Mouse (Mus musculus) CH12.LX (cell line): ENCODE results near the gene Csnk1g2. TPM values are rescaled to one million over a fixed set of nuclear protein-coding genes. Genes with fewer than 3 reads are reported as not detected.

Source experiments
- DNase-seq: peaks from one replicate; pipeline ENCODE4 v3.0.0-alpha.2; 2013; ENCODE audit errors: extremely low read depth
- H3K27ac ChIP-seq: 2 replicates; pipeline ENCODE4 v1.5.1; 2012; ENCODE audit warnings: low read depth, mild to moderate bottlenecking, control low read depth, moderate library complexity; ENCODE audit not compliant: insufficient read depth
- H3K27me3 ChIP-seq: replicated peaks from 2 replicates; pipeline ENCODE3; 2012; ENCODE audit warnings: inconsistent platforms
- H3K36me3 ChIP-seq, 2 experiments: replicated peaks in 1 of 2; 2 replicates each; pipeline versions ENCODE3 to v1.6.1; 2012; ENCODE audit warnings: inconsistent platforms in 1 of 2, low read length in 1 of 2, mild to moderate bottlenecking in 1 of 2, mixed read lengths in 1 of 2, moderate library complexity in 1 of 2; ENCODE audit not compliant: control insufficient read depth in 1 of 2, insufficient read depth in 1 of 2
- H3K4me1 ChIP-seq, 2 experiments: 2 replicates each; pipeline ENCODE4 v1.6.1; 2012; ENCODE audit warnings: inconsistent platforms in 1 of 2, moderate library complexity in 1 of 2; ENCODE audit not compliant: insufficient read depth in 2 of 2, control insufficient read depth in 1 of 2
- H3K4me2 ChIP-seq: 2 replicates; pipeline ENCODE4 v1.6.1; 2012; ENCODE audit warnings: low read depth, mild to moderate bottlenecking, control low read depth; ENCODE audit not compliant: poor library complexity, insufficient read depth, severe bottlenecking
- H3K4me3 ChIP-seq, 3 experiments: fragments of 150-350 bp in 1 of 3; sonication (generic) in 1 of 3; replicated peaks in 1 of 3; 2 replicates each; pipeline versions ENCODE3 to v1.5.1; 2011 to 2012; ENCODE audit warnings: low read depth in 2 of 3, low read length in 2 of 3, mild to moderate bottlenecking in 2 of 3, moderate library complexity in 2 of 3, control low read depth in 1 of 3, improper control_type of control experiment in 1 of 3, inconsistent platforms in 1 of 3, mixed read lengths in 1 of 3; ENCODE audit not compliant: poor library complexity in 1 of 3
- H3K79me2 ChIP-seq: replicated peaks from 2 replicates; pipeline ENCODE4 v1.6.1; 2012; ENCODE audit warnings: mild to moderate bottlenecking, moderate library complexity; ENCODE audit not compliant: control insufficient read depth, poor library complexity, insufficient read depth, severe bottlenecking; ENCODE audit errors: extremely low read depth
- H3K9ac ChIP-seq: 2 replicates; pipeline ENCODE4 v1.6.1; 2012; ENCODE audit warnings: low read depth, mild to moderate bottlenecking, control low read depth, moderate library complexity; ENCODE audit not compliant: insufficient read depth
- H3K9me3 ChIP-seq: replicated peaks from 2 replicates; pipeline ENCODE3; 2012; ENCODE audit warnings: low read length, inconsistent platforms, mixed read lengths
- CHD1 ChIP-seq: IDR thresholded peaks from 2 replicates; pipeline ENCODE4 v1.6.1; 2012; ENCODE audit warnings: low read depth, low read length, improper control_type of control experiment, inconsistent platforms
- ELF1 ChIP-seq: IDR thresholded peaks from 2 replicates; pipeline ENCODE4 v1.6.1; 2014; ENCODE audit warnings: low read depth, mild to moderate bottlenecking, inconsistent platforms, low read length, improper control_type of control experiment
- GABPA ChIP-seq: IDR thresholded peaks from 2 replicates; pipeline ENCODE4 v1.6.1; 2012; ENCODE audit warnings: low read depth, low read length, improper control_type of control experiment, inconsistent platforms; ENCODE audit not compliant: insufficient replicate concordance
- IRF4 ChIP-seq: IDR thresholded peaks from 2 replicates; pipeline ENCODE4 v1.6.1; 2014; ENCODE audit warnings: low read depth, mild to moderate bottlenecking, inconsistent platforms, low read length, improper control_type of control experiment
- JUND ChIP-seq: conservative IDR thresholded peaks from 2 replicates; pipeline ENCODE4 v1.6.1; 2011; ENCODE audit warnings: low read depth, low read length, improper control_type of control experiment
- NELFE ChIP-seq: IDR thresholded peaks from 2 replicates; pipeline ENCODE4 v1.6.1; 2011; ENCODE audit warnings: low read depth, low read length, improper control_type of control experiment
- POLR2AphosphoS2 ChIP-seq: IDR thresholded peaks from 2 replicates; pipeline ENCODE4 v1.6.1; 2011; ENCODE audit warnings: low read depth, low read length, improper control_type of control experiment
- USF1 ChIP-seq: IDR thresholded peaks from 2 replicates; pipeline ENCODE4 v1.6.1; 2014; ENCODE audit warnings: low read depth, mild to moderate bottlenecking, inconsistent platforms, low read length, improper control_type of control experiment
- USF2 ChIP-seq: conservative IDR thresholded peaks from 2 replicates; pipeline ENCODE4 v1.6.1; 2011; ENCODE audit warnings: low read depth, low read length, improper control_type of control experiment
- ZMIZ1 ChIP-seq: IDR thresholded peaks from 2 replicates; pipeline ENCODE4 v1.6.1; 2012; ENCODE audit warnings: low read depth, mild to moderate bottlenecking, inconsistent platforms, low read length, improper control_type of control experiment
- dilution Hi-C: fragments of 300-500 bp; cut with MboI; formaldehyde crosslinking; loops from 2 replicates; pipeline ENCODE4 v1.14.3; 2020; ENCODE audit warnings: low sequenced_read_pairs; ENCODE audit not compliant: extremely low pct_unique_long_range_greater_than_20kb, extremely low pct_ligation_motif_present
- in situ Hi-C: fragments of 300-500 bp; cut with MboI; formaldehyde crosslinking; loops from 3 replicates; pipeline ENCODE4 v1.14.3; 2019; ENCODE audit warnings: low sequenced_read_pairs, low pct_ligation_motif_present, low pct_unique_long_range_greater_than_20kb, mixed read lengths
- polyA plus RNA-seq: library from polyadenylated mRNA; unstranded; fragments of >175 nt; gene quantifications from 2 replicates; pipeline ENCODE4 v1.2.1, GENCODE M21; 2012; ENCODE audit warnings: low read depth; ENCODE audit not compliant: insufficient read length
- total RNA-seq, 2 experiments: library from RNA; depleted of rRNA; stranded (reverse); fragments of 300-350 nt in 1 of 2; fragments of >200 nt in 1 of 2; gene quantifications; 2 replicates each; pipeline ENCODE4 v1.2.3; 2012 to 2014

Gene Csnk1g2
- total and polyA plus RNA-seq, 3 experiments = 44.1 to 59.0 (median 50.1) TPM

DNA sequence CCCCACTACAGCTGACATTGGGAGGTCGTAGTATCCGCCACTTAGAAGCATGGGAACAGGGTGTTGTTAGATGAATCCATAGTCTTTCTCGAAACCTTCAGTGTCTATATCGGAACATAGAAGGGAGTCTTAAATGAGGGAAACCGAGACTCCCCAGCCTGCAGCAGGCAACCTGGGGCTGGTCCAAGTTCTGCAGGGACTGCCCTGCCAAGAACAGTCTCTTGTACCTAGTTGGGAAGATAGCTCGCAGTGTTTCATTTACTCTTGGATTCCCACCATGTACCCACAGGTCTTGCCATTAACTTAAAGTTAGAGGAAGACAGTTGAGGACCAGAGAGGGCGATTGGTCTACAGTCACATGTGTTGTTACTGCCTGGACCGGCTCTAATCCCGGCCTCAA is 2.3 kb upstream of the Csnk1g2 start:
- TF ChIP-seq USF2 (no peak), JUND (no peak), ZMIZ1 (no peak), ELF1 (no peak), POLR2AphosphoS2 (no peak), USF1 (no peak)
- TF ChIP-seq, all 38 proteins: peak for 0
- no peak overlapping the region for H3K4me3 ChIP-seq
- in situ Hi-C loops (no loop called here), dilution Hi-C loops (no loop called here)
- H3K27me3 ChIP-seq = no peaks in the 10 kb centered on the region
- no peak overlapping the region for H3K9ac ChIP-seq
- H3K27ac ChIP-seq = no peak overlapping the region
- no peak overlapping the region for H3K4me2 ChIP-seq
- H3K4me1 ChIP-seq = peaks cover 18 to 29% of the 10 kb centered on the region in 2 experiments
- H3K79me2 ChIP-seq = peaks cover 18% of the 10 kb centered on the region
- no peak for DNase-seq
- no peaks in the 10 kb centered on the region for H3K9me3 ChIP-seq
- H3K36me3 ChIP-seq = peaks cover 13 to 30% of the 10 kb centered on the region in 2 experiments

DNA sequence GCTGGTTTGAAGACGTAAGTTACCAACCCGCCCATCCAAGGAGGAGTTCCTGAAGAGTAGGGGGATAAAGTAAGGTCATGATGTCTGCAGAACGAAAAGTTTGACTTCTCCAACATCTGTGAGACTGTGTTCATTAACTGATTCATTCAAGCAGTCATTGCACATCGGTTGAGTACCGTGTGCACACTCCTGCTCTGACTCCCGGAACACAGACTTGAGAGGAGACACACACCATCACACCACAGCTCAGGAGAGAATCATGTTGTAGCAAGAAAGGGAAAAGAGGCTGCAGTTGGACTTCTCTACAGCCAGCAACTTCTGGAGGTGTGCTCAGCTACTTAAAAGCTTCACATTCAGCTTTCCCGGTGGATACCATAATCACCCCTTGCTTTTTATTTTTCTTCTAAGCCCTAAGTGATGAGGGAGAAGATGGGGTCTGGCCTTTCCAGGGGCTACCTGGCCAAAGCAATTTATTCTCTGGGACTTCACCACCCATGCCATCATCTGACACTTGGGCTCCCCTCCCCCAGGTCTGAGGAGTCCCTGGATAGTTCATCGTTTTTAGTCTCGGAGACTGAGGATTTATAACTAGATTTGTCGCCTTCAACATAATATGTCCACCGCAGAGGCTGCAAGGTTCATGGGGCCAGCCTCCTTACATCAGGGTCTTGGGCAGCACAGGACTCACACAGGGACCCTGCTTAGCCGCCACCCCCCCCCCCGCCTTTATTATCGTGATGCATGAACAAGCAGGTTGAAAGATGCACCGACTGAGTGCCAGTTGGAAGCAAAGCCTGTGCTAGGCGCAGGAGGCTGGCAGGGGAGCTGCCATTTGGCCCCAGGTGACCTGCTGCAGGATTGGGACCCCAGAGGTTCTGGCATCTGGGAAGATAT is 1.6 kb upstream of the Csnk1g2 start:
- Histone ChIP-seq H3K27ac (no peak overlapping the region), H3K27me3 (no peaks in the 10 kb centered on the region)
- TF ChIP-seq NELFE (peak; percentile 12; the same call in 1 of the 2 replicates), CHD1 (0 out of 2 replicates have a peak, but pooled peaks have one; percentile 37), GABPA (no peak)
- TF ChIP-seq, all 38 proteins: peak for 2
- H3K4me1 ChIP-seq = peaks cover 20 to 35% of the 10 kb centered on the region in 2 experiments
- peaks cover 8 to 30% of the 10 kb centered on the region in 2 experiments for H3K36me3 ChIP-seq
- H3K9me3 ChIP-seq = no peaks in the 10 kb centered on the region
- H3K9ac ChIP-seq = peak overlapping the region; percentile 69
- H3K4me3 ChIP-seq = peak overlapping the region; percentile 63 to 87 (median 63)
- H3K4me2 ChIP-seq = peak overlapping the region; percentile 98
- in situ Hi-C loops = no loop called here
- DNase-seq = no peak
- peaks cover 18% of the 10 kb centered on the region for H3K79me2 ChIP-seq
- dilution Hi-C loops = no loop called here

DNA sequence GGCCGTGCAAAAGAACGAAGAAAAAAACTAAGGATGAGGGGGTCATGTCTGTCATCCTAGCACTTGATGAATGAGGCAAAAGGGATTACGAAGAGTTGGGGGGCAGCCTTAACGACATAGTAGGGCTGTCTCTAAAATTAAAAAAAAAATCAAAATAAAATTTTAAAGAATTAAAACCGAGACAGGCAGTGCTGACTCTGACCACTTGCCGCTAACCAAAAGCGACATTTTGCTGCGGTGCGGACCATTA is 1.0 kb upstream of the Csnk1g2 start:
- no peak for DNase-seq
- H3K4me3 ChIP-seq = peak overlapping the region; percentile 63 to 87 (median 63)
- H3K27ac ChIP-seq = no peak overlapping the region
- no peaks in the 10 kb centered on the region for H3K27me3 ChIP-seq
- H3K9me3 ChIP-seq = no peaks in the 10 kb centered on the region
- peaks cover 20 to 41% of the 10 kb centered on the region in 2 experiments for H3K4me1 ChIP-seq
- H3K79me2 ChIP-seq = peaks cover 20% of the 10 kb centered on the region
- peak overlapping the region; percentile 69 for H3K9ac ChIP-seq
- TF ChIP-seq IRF4 (no peak), JUND (no peak)
- H3K4me2 ChIP-seq = peak overlapping the region; percentile 98
- dilution Hi-C loops (no loop called here), in situ Hi-C loops (no loop called here)
- peaks cover 3 to 30% of the 10 kb centered on the region in 2 experiments for H3K36me3 ChIP-seq
